Mouse (Mus musculus): Measurements from ENCODE around the gene Polr3f.
A peak's percentile ranks its signal among the peaks of the same experiment; 100 is the strongest.

DNA sequence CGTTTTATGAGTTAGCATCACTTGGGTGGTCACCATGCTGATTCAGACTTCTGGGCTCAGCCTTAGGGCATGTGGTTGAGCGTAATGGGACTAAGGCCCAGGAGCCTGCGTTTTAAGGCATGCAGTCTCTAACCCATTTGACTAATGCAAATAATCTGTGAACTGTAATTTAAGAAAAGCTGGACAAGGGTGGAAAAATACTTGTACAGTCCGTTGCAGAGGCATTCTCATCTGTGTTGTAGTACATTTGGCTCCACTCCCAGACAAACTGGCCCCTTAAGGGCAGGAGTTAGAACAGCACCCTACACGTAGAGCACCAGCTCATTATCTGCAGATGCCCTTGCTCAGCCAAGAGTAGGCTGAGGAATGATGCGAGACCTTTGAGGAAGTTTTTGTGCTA is 17.1 kb downstream of the Polr3f start:
- TF ChIP-seq CTCF (IDR thresholded peaks at IDR 0.05; ENCODE audit: low read depth), result peak; percentile 17; the same call in 1 of the 2 replicates
- TF ChIP-seq EP300 (IDR thresholded peaks at IDR 0.05; ENCODE audit: low read depth), result no peak

All from heart, postnatal 0 days (tissue).